Mouse (Mus musculus) T-helper 2 cell (primary cell): ENCODE results near the gene Ercc6l.
"Not testable (repeated sequence)": the region's sequence is repeated elsewhere in the genome, so short reads cannot be mapped to it uniquely, and the experiment has no call there.

Source experiments
- in situ Hi-C: fragments of 300-600 bp; cut with MboI, MseI; formaldehyde crosslinking; loops from one replicate; pipeline ENCODE4 v1.15.1; 2025; ENCODE audit warnings: high pct_unique_total_duplicates

The Ercc6l gene

DNA sequence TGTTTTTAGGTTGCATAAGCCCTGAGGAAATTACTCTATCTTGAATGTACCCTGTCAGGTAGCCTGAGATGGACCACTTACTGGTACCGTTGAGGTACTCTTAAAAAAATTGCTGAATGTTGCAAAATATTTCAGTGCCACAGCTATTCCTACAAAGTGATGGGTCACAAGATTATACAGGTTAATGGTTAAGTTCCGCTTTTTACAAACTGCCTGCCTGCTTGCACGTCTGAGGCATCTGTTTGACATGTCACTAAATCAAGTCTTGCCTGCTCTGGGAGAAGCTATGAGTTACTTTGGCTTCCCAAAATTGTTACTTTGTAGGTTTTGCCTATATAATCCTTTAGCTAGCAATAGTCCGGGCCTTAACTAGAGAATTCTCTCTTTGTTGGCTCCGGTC lies 47.5 kb downstream of the Ercc6l start:
- in situ Hi-C loops, result not testable (repeated sequence)

DNA sequence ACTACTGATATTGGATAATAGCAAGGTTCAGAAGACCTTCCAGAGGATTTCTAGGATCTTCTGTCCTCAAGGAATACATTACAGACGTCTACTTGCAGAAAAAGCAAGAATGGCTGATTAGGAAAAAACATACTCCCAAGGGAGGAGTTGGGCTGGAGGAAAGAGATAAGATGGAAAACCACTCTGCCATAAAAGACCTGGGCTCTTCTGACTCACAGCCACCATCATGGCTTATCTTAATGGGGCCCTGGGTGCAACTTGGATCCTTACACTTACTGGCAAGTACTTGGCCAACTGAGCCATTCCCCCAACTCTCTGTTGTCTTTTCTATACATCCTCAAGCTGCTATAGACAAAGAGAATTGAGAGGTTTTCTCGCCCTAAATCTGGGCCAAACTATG lies 53.1 kb downstream of the Ercc6l start:
- in situ Hi-C loops, result not testable (repeated sequence)

DNA sequence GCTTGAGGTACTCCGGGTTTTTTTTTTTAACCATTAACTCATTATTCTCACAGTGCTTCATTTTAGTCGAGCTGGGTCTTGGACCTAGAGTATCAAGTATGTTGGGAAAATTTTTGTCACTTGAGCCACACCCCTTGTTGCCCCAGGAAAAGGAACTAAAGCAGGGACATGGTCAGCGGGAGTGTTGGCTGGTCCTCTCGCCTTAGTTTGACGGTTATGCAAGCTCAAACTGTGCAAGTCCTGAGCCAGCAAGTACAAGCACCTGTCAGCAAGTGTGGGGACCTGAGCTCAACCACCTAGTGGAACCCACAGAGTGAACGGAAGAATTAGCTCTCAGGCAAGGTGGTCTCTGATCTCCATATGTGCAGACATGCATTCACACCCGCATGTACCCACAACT lies 55.0 kb downstream of the Ercc6l start:
- in situ Hi-C loops, result no loop called here

DNA sequence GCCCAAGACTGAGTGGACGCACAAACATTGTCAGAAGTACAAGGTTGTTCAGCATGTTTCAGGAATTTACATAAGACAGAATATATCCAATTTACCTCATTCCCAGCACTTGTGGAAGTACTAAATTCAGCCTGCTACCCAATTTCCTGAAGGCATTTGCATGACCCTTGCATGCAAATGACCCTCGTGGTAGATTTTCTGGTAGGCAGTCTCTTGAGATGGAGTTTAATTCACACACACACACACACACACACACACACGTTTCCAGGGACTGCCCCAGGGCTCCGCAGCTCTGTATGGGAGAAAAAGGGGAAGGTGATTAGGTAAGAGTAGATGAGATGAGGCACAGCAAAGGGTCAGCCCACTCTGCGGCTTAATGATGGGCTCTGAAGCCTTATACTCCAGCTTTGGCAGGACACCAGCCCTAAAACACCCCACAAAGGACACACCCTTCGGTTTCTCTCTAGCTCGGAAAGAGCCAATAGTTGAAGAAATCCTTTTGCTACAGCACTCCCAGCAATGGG lies 62.4 kb downstream of the Ercc6l start:
- in situ Hi-C loops, result no loop called here
